Mouse (Mus musculus): ENCODE measurements around the gene Klhl20. TPM values are rescaled to one million over a fixed set of nuclear protein-coding genes. Genes with fewer than 3 reads are reported as not detected.

Klhl20 gene
- total RNA-seq, 2 experiments from 2014 or later: 9.7 to 12.2 TPM

DNA sequence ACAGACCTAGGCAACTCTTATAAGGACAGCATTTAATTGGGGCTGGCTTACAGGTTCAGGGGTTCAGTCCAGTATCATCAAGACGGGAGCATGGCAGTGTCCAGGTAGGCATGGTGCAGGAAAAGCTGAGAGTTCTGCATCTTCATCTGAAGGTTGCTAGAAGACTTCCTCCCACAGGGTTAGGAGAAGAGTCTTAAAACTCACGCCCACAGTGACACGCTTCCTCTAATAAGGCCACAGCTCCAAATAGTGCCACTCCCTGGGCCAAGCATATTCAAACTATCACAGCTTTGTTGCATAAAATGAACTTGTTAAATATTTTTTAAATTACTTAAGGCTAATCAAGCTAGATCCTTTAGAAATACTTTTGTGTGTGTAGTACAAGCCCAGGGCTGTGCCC lies 54.1 kb downstream of the Klhl20 start:
- no peak for DNase-seq
- intact Hi-C loops (cut with DNase I): no loop called here

DNA sequence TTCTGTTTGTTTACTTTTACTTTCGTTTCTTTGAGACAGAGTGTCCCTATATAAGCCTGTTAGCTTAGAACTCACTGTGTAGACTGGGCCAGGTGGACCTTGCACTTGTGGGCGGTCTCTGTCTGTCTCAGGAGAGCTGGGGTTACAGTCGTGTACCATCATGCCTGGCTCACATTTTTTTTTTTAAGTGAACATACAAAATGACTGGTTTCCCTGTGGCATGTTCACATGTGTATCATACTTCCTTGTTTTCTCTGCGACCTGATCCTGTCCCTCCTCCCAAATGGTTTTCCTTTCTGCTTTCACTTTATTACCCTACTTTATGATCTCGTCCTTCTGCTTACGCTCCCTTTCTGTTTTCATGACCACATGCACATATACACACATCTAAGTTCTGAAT lies 55.1 kb downstream of the Klhl20 start:
- intact Hi-C loops (cut with DNase I): no loop called here
- no peak for DNase-seq

DNA sequence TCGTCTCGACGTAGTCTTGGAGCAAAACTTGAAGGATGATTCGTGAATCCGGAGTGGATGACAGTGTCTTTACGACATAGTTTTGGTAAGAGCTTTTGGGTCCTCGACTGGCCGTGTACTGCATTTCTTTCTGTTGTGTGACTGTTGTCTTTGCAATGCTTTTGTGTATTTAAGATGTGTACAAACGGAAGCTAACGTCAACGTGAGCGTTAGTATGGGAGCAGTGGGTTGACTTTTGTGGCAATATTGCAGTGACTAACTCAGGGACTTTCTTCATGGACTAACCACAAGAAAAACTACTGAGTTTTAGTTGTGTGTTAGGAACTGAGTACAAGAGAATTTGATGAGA lies 60.1 kb downstream of the Klhl20 start:
- DNase-seq: no peak
- intact Hi-C loops (cut with DNase I): loop anchor here (2.0 to 5.0 kb wide), 2 partner anchors 36 to 61 kb away; partner anchors contain the start of genes Klhl20 and Zbtb37

- peak; percentile 95 to 96 for DNase-seq
- intact Hi-C loops (cut with DNase I): loop anchor here (2.0 to 5.0 kb wide), 2 partner anchors 36 to 62 kb away; partner anchors contain the start of genes Klhl20 and Zbtb37
These were observed 60.7 kb downstream of the Klhl20 start, which contains the start of the genes Dars2 and Cenpl for GRCm38 (mm10) chr1:161070352-161071271. TSS of gene Dars2 (minus strand) at chr1:161070658. TSS of gene Cenpl (plus strand) at chr1:161070713.

GRCm38 (mm10) chr1:161063351-161063750 lies 68.0 kb downstream of the Klhl20 start:
- intact Hi-C loops (cut with DNase I): no loop called here
- no peak for DNase-seq

DNA sequence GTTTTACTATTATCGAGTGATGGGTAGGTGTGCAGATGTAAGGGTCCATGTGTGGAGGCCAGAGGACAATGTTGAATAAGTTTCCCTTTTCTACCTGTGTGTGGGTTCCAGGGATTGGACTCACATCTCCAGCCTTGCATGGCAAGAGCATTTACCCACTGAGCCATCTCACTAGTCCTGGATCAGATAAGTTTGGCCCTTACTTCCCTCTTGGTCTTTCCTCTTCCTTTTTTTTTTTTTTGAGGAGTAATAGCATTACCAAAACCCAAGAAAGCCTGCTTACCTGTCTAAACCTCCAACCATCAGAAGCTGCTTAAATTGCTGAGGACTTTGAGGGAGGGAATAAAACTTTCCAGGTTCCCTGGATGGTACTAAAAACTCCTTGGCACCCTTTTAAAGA lies 74.1 kb downstream of the Klhl20 start:
- no peak for DNase-seq
- intact Hi-C loops (cut with DNase I): no loop called here

GRCm38 (mm10) chr1:161046972-161047371 lies 84.3 kb downstream of the Klhl20 start:
- DNase-seq: no peak
- intact Hi-C loops (cut with DNase I): no loop called here

DNA sequence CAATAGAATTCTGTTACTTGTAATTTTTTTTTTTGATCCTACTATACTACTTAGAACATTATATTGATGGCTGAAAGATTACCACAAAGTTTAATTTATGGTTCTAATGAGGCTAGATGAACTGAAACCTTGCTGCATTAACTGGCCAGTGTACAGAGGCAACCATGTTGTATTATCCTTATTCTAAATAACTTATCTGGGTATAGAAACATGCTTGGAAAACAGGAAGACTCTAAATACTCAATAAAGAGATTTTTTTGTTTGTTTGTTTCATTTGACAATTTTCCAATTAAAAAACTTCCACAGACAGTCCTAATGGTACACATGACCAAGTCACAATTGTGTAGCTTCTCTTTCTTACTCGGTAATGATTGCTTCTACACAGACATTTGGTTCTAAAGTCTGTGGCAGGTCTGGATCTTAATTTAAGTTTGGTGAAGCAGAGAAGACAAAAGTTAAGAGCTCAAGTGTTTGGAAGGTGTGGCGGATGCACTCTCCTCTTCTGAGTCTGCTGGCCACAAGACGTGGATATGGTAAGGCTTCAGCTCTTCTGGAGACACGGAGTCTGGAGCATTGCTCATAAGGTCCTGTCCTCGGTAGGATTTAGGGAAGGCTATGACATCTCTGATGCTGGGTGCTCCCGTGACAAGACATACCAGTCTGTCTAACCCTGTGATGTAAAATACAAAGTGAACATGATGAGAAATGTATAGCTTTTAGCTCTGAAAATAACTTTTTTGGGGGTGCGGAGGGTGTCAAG lies 89.9 kb downstream of the Klhl20 start:
- intact Hi-C loops (cut with DNase I): no loop called here

GRCm38 (mm10) chr1:161040855-161041254 lies 90.5 kb downstream of the Klhl20 start:
- intact Hi-C loops (cut with DNase I): no loop called here
- DNase-seq: no peak

More for the DNA sequence above, 89.9 kb downstream of the Klhl20 start:
- DNase-seq: no peak

DNA sequence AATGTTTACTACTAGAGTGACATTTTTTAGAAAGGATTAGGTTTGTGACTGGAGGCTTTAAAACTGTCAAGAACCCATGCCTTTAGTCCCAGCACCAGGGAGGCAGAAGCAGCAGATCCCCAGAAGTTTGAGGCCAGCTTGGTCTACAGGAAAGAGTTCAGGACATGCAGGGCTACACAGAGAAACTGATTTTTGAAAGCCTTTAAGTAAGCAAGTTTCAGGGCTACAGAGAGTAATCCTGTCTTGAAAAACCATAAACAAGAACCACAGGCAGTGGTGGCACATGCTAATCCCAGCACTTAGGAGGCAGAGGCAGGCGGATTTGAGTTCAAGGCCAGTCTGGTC lies 90.9 kb downstream of the Klhl20 start:
- DNase-seq: no peak
- intact Hi-C loops (cut with DNase I): no loop called here

GRCm38 (mm10) chr1:161039741-161040425 lies 91.4 kb downstream of the Klhl20 start:
- intact Hi-C loops (cut with DNase I): no loop called here
- DNase-seq: no peak

DNA sequence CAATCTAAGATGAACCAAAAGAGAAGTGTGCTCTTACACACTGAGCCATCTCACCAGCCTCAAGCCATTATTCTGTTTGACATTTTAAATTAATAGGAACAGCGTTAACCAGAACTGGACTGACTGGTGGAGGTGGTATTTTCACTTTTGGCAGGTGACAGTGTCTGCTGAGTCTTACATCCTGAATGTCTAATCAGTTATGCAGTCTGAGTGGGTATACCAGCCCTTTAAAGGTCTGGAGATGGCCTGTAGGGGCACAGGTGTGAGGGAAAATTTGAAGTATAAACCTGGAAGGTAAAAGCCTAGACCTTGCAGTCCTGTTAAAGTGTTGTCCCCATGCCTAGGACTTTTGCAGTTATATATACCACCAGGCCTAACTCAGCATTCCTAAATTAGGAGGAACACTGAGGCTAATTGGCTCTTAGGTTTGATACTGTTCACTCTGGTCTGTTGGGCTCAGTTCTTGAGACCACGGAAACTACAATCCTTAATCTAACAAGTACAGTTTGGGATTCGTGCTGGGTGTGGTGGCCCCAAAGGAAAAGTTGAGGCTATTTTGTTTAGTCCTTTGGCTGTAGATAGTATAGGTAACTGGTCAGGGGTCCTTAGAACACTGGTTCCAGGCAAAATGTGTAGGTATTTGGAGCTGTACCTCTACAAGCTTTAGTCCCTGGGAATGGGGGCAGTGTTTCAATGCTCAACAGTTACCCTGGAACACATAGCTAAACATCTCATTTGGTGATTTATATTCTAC lies 92.2 kb downstream of the Klhl20 start:
- intact Hi-C loops (cut with DNase I): no loop called here

More for the DNA sequence above, 92.2 kb downstream of the Klhl20 start:
- DNase-seq: no peak

Other genes with a start within 250 kb of the Klhl20 start
- 10 to 100 TPM; 45.6 to 51.6 TPM for gene Rc3h1, start 225.1 kb downstream of the Klhl20 start, total RNA-seq (2021)
- gene Serpinc1, start 152.9 kb downstream of the Klhl20 start, total RNA-seq (2021): under 1 TPM; 0.06 to 0.24 TPM
- 10 to 100 TPM; 10.6 to 14.8 TPM for gene Zbtb37, start 96.7 kb downstream of the Klhl20 start, total RNA-seq (2021)
- 10 to 100 TPM; 23.8 to 25.5 TPM for gene Dars2, start 60.9 kb downstream of the Klhl20 start, total RNA-seq (2021)
- 1 to 10 TPM in 1 of 2 experiments, under 1 TPM in 1; 0.83 to 1.7 TPM for gene Cenpl, start 60.8 kb downstream of the Klhl20 start, total RNA-seq (2021)
- gene Ankrd45, start 11.2 kb upstream of the Klhl20 start, total RNA-seq (2021): 1 to 10 TPM; 2.3 to 2.8 TPM
- not detected for gene Tex50, start 27.8 kb upstream of the Klhl20 start, total RNA-seq (2021)
- 100 to 1,000 TPM; 315 to 316 TPM for gene Prdx6, start 119.7 kb upstream of the Klhl20 start, total RNA-seq (2021)